Mouse (Mus musculus): ENCODE data around the gene C530008M17Rik. TPM values are rescaled to one million over a fixed set of nuclear protein-coding genes. Genes with fewer than 3 reads are reported as not detected.

C530008M17Rik gene
- polyA plus RNA-seq, 1 experiment: 0.31 TPM

DNA sequence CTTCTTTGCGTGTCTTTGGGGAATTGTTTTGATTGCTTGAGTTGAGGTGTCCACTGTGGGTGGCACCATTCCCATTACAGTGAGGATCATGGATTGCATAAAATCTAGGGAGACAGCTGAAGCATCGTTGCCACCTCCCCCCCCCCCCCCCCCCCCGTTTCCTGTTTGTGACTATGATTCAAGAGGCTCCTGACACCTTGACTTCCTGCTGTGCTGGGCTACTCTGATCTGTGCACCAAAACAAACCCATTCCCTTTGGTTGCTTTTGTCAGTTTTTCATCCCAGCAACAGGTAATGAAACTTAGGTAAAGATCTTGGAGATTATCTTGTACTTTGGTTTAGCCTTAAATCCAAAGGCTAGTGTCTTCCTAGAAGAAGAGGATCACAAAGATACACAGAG, 24.6 kb downstream of the C530008M17Rik start:
- no peaks in the 10 kb centered on the region for H3K27me3 ChIP-seq (replicated peaks; ENCODE audit: control insufficient read depth, insufficient read depth, low read length)
- no peak for DNase-seq
- TF ChIP-seq CTCF (conservative IDR thresholded peaks at IDR 0.05; ENCODE audit: insufficient read depth, insufficient read length, low read depth, low read length) (no peak), POLR2A (IDR thresholded peaks at IDR 0.05; ENCODE audit: low read depth, low read length) (no peak)
- H3K36me3 ChIP-seq (ENCODE audit: control insufficient read depth, insufficient read depth, low read length): no peaks in the 10 kb centered on the region
- no peaks in the 10 kb centered on the region for H3K4me1 ChIP-seq (ENCODE audit: control insufficient read depth, insufficient read depth, low read length)
- 62% methylated on average over 3 of the region's 3 CpGs for WGBS
- H3K4me3 ChIP-seq (ENCODE audit: insufficient read depth, low read depth, low read length): no peak overlapping the region
- no peak overlapping the region for H3K27ac ChIP-seq (ENCODE audit: insufficient read depth, low read depth, low read length)

DNA sequence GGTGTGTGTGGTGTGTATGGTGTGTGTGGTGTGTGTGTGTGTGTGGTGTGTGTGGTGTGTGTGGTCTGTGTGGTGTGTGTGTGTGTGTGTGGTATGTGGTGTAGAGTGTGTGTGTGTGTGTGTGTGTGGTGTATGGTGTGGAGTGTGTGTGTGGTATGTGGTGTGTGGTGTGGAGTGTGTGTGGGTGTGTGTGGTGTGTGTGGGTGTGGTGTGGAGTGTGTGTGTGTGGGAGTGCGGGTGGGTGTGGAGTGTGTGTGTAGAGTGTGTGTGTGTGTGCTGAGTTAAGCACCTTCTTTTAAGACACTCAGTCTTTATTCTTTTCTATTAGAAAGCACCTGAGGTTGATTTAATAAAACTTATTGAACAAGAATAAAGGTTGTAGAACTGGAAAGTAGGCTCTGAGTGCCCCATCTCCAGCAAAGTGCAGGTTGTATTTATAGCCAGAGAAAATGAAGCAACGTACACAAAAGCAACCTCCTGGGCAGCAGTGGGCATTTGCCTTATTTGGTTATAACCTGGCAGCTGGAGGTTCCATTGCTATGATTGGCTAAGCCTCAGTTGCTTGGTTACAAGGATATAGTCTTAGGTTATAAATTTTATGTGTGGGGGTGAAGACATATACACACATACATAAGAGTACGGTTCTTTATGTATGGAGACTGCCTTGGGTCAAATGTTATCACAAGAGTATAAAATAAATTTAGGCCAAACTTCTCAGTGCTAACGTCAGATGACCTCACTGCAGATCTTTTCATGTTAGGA, 25.8 kb downstream of the C530008M17Rik start:
- Histone ChIP-seq H3K4me1 (ENCODE audit: control insufficient read depth, insufficient read depth, low read length) (no peaks in the 10 kb centered on the region), H3K4me3 (ENCODE audit: insufficient read depth, low read depth, low read length) (no peak overlapping the region), H3K27me3 (replicated peaks; ENCODE audit: control insufficient read depth, insufficient read depth, low read length) (no peaks in the 10 kb centered on the region), H3K27ac (ENCODE audit: insufficient read depth, low read depth, low read length) (no peak overlapping the region), H3K36me3 (ENCODE audit: control insufficient read depth, insufficient read depth, low read length) (no peaks in the 10 kb centered on the region)
- no peak for TF ChIP-seq CTCF (conservative IDR thresholded peaks at IDR 0.05; ENCODE audit: insufficient read depth, insufficient read length, low read depth, low read length)
- no peak for TF ChIP-seq POLR2A (IDR thresholded peaks at IDR 0.05; ENCODE audit: low read depth, low read length)
- 60% methylated on average over 4 of the region's 4 CpGs for WGBS
- no peak for DNase-seq

DNA sequence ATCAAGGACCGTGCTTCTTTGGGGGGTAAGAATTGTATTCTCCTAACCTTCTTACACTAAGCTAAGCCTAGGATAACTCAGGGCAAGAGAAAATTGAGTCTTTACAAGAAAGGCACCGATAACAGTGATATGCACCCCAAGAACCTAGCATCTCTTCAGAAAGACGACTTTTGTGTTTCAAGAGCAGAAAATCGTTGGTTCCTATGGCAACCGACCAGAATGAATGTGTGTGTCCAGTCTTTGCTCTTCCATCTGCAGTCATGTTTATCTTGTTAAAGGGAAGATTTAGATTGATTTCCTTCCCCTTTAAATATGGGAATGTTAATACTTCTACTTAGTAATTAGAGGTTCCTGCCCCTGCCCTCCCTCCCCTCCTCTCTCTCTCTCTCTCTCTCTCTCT, 27.1 kb downstream of the C530008M17Rik start:
- no peak overlapping the region for H3K27ac ChIP-seq (ENCODE audit: insufficient read depth, low read depth, low read length)
- H3K4me3 ChIP-seq (ENCODE audit: insufficient read depth, low read depth, low read length): no peak overlapping the region
- H3K4me1 ChIP-seq (ENCODE audit: control insufficient read depth, insufficient read depth, low read length): no peaks in the 10 kb centered on the region
- 77% methylated on average over 5 of the region's 5 CpGs for WGBS
- no peaks in the 10 kb centered on the region for H3K36me3 ChIP-seq (ENCODE audit: control insufficient read depth, insufficient read depth, low read length)
- DNase-seq: no peak
- TF ChIP-seq CTCF (conservative IDR thresholded peaks at IDR 0.05; ENCODE audit: insufficient read depth, insufficient read length, low read depth, low read length) (no peak), POLR2A (IDR thresholded peaks at IDR 0.05; ENCODE audit: low read depth, low read length) (no peak)
- H3K27me3 ChIP-seq (replicated peaks; ENCODE audit: control insufficient read depth, insufficient read depth, low read length): no peaks in the 10 kb centered on the region

DNA sequence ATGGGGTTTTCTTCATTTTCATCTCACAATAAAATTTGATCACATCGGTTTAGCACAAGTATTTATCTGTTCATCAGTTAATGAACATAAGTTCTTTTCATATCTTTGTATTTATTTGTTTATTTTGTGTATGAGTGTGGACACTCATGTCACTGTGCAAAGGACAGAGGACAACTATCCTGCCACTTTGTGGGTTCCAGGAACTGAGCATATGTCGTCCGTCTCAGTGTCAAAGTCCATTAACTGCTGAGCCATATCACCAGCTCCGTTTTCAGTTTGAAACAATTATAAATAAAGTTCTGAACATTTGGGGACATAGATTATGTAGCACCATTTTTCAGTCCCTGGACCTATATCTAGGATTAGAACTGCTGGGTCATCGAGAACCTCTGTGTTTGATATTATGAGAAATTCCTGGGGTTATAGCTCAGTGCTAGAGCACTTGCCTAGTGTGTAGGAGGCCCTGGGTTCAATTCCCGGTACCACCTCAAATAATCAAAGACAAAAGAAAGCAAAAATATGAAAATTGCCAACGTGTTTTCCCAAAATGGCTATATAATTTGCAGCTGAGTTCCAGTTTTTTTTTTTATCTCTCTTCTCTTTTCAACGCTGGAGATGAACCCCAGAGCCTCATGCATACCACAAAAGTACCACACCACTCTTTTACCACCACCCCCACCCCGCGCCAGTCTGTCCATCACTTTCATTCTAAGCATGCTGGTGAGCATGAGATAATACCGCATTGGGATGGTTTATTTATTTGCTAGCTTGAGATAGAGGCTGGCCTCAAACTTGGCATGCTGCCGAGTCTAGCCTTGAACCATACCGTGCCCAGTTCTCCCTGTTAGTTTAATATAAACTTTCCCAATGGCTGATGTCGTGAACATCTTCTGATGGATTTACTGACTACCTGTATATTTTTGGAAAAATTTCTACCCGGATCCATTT, 28.6 kb downstream of the C530008M17Rik start:
- no peak overlapping the region for H3K27ac ChIP-seq (ENCODE audit: insufficient read depth, low read depth, low read length)
- 74% methylated on average over 15 of the region's 15 CpGs for WGBS
- no peaks in the 10 kb centered on the region for H3K27me3 ChIP-seq (replicated peaks; ENCODE audit: control insufficient read depth, insufficient read depth, low read length)
- no peak overlapping the region for H3K4me3 ChIP-seq (ENCODE audit: insufficient read depth, low read depth, low read length)
- TF ChIP-seq CTCF (conservative IDR thresholded peaks at IDR 0.05; ENCODE audit: insufficient read depth, insufficient read length, low read depth, low read length) (no peak), POLR2A (IDR thresholded peaks at IDR 0.05; ENCODE audit: low read depth, low read length) (no peak)
- no peaks in the 10 kb centered on the region for H3K36me3 ChIP-seq (ENCODE audit: control insufficient read depth, insufficient read depth, low read length)
- no peaks in the 10 kb centered on the region for H3K4me1 ChIP-seq (ENCODE audit: control insufficient read depth, insufficient read depth, low read length)
- DNase-seq: peak; percentile 3

DNA sequence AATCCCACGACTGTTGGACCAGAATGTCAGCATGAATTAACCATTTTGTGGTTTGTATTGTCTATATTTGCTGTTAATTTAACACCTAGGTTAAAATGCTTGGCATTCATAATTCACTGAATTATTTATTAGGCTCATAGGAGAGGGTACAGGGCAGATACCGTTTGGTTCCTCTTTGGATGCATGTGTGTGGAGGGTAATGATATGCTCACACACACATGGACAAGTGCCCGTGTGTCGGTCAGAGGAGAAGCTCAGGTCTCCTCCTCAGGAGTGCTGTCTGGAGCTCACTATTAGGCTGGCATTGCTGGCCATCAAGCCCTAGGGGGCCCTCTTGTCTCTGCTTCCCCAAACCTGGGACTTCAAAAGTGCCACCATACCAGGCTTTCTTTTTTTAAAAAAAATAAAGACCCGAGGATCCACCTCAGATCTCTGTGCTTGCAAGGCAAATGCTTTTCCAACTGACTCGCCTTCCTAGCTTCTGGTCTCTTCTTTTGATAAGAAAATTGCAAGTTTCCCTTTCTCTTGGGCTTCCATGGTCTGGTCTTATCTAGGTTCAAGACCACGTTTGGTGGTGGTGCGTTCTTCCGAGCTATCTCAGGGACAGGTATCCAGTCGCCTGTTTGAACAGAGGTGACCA, 31.8 kb downstream of the C530008M17Rik start:
- no peak for DNase-seq
- Histone ChIP-seq H3K27ac (ENCODE audit: insufficient read depth, low read depth, low read length) (no peak overlapping the region), H3K4me1 (ENCODE audit: control insufficient read depth, insufficient read depth, low read length) (no peaks in the 10 kb centered on the region), H3K27me3 (replicated peaks; ENCODE audit: control insufficient read depth, insufficient read depth, low read length) (no peaks in the 10 kb centered on the region), H3K36me3 (ENCODE audit: control insufficient read depth, insufficient read depth, low read length) (no peaks in the 10 kb centered on the region), H3K4me3 (ENCODE audit: insufficient read depth, low read depth, low read length) (no peak overlapping the region)
- WGBS: 88% methylated on average over 10 of the region's 10 CpGs
- TF ChIP-seq POLR2A (IDR thresholded peaks at IDR 0.05; ENCODE audit: low read depth, low read length) (no peak), CTCF (conservative IDR thresholded peaks at IDR 0.05; ENCODE audit: insufficient read depth, insufficient read length, low read depth, low read length) (no peak)

DNA sequence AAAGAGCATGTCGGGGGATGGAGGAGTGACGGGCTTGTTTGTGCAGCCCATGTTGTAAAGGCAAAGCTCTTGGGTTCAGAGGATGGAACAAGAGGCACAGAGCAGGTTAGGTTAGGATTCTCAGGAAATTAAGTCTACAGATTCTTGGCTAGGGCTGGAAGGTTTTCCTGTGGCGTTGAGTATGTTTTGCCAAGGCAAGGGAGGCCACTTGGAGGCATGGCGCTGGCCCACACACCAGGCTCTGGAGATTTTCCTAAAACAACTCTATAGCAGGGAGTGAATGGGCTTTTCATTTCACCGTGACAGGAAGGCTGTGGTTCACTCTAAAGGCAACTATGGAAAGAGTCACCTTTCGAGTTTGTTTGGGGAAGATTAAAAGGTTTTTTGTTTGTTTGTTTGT, 32.3 kb downstream of the C530008M17Rik start:
- 73% methylated on average over 6 of the region's 6 CpGs for WGBS
- TF ChIP-seq POLR2A (IDR thresholded peaks at IDR 0.05; ENCODE audit: low read depth, low read length) (no peak), CTCF (conservative IDR thresholded peaks at IDR 0.05; ENCODE audit: insufficient read depth, insufficient read length, low read depth, low read length) (no peak)
- no peak for DNase-seq
- Histone ChIP-seq H3K36me3 (ENCODE audit: control insufficient read depth, insufficient read depth, low read length) (no peaks in the 10 kb centered on the region), H3K4me3 (ENCODE audit: insufficient read depth, low read depth, low read length) (no peak overlapping the region), H3K27ac (ENCODE audit: insufficient read depth, low read depth, low read length) (no peak overlapping the region), H3K27me3 (replicated peaks; ENCODE audit: control insufficient read depth, insufficient read depth, low read length) (no peaks in the 10 kb centered on the region), H3K4me1 (ENCODE audit: control insufficient read depth, insufficient read depth, low read length) (no peaks in the 10 kb centered on the region)
